Mouse (Mus musculus): ENCODE results near the gene Ttyh3. TPM values are rescaled to one million over a fixed set of nuclear protein-coding genes. Genes with fewer than 3 reads are reported as not detected.

Gene Ttyh3
- polyA plus RNA-seq, 1 experiment from 2014 or later: 83.3 TPM

DNA sequence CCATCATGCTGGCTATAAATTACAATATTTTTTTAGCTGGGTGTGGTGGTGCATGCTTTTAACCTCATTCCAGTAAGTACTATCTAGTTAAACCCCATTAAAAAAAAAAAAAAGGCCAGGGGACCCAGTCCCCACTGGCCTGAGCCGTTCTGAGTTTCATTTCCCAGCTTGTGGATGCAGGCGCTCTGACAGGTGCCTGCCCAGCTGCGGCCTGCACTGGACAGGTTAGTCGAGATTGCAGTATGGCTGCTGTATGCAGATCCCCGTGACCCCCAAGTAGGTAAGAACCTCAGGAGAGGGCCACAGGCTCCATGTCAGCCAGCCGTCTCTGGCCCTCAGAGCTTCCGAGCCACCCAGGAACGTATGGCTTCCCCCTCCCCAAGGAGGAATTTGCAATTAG lies 12.6 kb upstream of the Ttyh3 start:
- Histone ChIP-seq H3K9ac (ENCODE audit: low read length) (no peak overlapping the region), H3K36me3 (ENCODE audit: control insufficient read depth, insufficient read depth, low read length) (no peaks in the 10 kb centered on the region), H3K4me3 (ENCODE audit: low read depth, low read length) (no peak overlapping the region), H3K9me3 (ENCODE audit: control insufficient read depth, low read length) (no peaks in the 10 kb centered on the region), H3K27me3 (ENCODE audit: control insufficient read depth, insufficient read depth, low read length) (no peaks in the 10 kb centered on the region), H3K27ac (ENCODE audit: low read depth, low read length) (peak overlapping the region; percentile 41; the same call in 1 of the 2 replicates), H3K4me2 (ENCODE audit: low read depth, low read length, severe bottlenecking) (no peak overlapping the region), H3K4me1 (replicated peaks; ENCODE audit: control insufficient read depth, insufficient read depth, low read length) (peaks cover 15% of the 10 kb centered on the region; the same call in 1 of the 2 replicates)
- DNase-seq (ENCODE audit: low spot score) (no peak), ATAC-seq (replicated peaks; ENCODE audit: low FRiP score) (no peak)
- WGBS: 71% methylated on average over 8 of the region's 8 CpGs

DNA sequence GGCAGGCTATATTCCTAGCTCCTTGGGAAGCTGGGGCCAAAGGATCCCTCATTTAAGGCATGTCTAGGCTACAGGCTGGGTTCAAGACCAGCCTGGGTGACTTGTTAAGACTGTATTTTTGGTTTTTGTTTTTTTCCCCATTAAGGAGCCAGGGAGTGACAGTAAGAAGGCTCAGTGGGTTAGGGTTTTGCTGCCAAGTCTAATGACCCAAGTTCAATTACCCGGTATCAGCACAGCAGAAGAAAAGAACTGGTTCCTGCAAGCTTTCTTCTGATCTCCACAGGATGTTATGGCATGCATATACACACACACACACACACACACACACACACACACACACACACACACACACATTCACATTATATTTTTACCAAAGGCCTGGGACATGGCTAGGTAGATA lies 11.6 kb upstream of the Ttyh3 start:
- H3K36me3 ChIP-seq (ENCODE audit: control insufficient read depth, insufficient read depth, low read length): no peaks in the 10 kb centered on the region
- no peak for ATAC-seq (replicated peaks; ENCODE audit: low FRiP score)
- no peak for DNase-seq (ENCODE audit: low spot score)
- H3K4me1 ChIP-seq (replicated peaks; ENCODE audit: control insufficient read depth, insufficient read depth, low read length): peaks cover 15% of the 10 kb centered on the region; the same call in 1 of the 2 replicates
- WGBS: 63% methylated on average over 1 of the region's 1 CpGs
- H3K4me2 ChIP-seq (ENCODE audit: low read depth, low read length, severe bottlenecking): 0 out of 2 replicates have a peak overlapping the region, but pooled peaks have one; percentile 11
- no peaks in the 10 kb centered on the region for H3K9me3 ChIP-seq (ENCODE audit: control insufficient read depth, low read length)
- no peaks in the 10 kb centered on the region for H3K27me3 ChIP-seq (ENCODE audit: control insufficient read depth, insufficient read depth, low read length)
- no peak overlapping the region; the same call in 1 of the 2 replicates for H3K9ac ChIP-seq (ENCODE audit: low read length)
- H3K27ac ChIP-seq (ENCODE audit: low read depth, low read length): peak overlapping the region; percentile 91
- no peak overlapping the region for H3K4me3 ChIP-seq (ENCODE audit: low read depth, low read length)

DNA sequence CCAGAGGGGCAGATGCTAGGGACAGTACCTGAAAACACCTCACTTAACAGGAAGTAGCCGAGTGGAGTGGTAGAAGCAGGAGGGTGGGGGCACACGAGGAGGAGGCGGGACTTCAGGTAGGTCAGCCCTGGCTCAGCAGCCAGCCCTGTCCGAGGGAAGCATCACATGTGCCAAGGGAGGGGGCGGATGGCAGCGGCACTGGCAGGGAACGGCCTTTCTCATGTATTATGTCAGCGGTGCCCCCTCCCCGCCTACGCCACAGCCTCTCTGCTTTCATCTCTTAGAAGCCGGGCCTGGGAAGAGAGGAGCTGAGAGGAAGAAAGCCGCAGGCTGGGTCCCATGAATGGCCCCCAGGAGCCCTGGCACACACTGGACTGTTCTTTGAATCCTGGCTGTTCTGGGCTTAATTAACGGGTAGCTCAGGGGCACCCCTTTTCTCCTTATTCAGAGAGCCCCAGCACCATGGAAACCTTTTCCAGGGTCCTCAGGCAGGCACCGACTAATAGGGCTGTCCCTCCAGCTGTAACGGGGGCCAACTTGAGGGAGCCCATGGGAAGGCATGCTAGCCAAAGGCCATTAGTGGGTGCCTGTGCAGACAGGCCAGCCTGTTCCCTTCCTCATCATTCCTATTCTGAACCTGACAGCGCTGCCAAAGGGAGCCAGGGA lies 10.9 kb upstream of the Ttyh3 start:
- no peaks in the 10 kb centered on the region for H3K36me3 ChIP-seq (ENCODE audit: control insufficient read depth, insufficient read depth, low read length)
- ATAC-seq (replicated peaks; ENCODE audit: low FRiP score) (peak; percentile 92), DNase-seq (ENCODE audit: low spot score) (peak; percentile 90)
- H3K9ac ChIP-seq (ENCODE audit: low read length): peak overlapping the region; percentile 12; the same call in 1 of the 2 replicates
- H3K4me2 ChIP-seq (ENCODE audit: low read depth, low read length, severe bottlenecking): 0 out of 2 replicates have a peak overlapping the region, but pooled peaks have one; percentile 11
- H3K27ac ChIP-seq (ENCODE audit: low read depth, low read length): peak overlapping the region; percentile 91
- H3K9me3 ChIP-seq (ENCODE audit: control insufficient read depth, low read length): no peaks in the 10 kb centered on the region
- H3K4me1 ChIP-seq (replicated peaks; ENCODE audit: control insufficient read depth, insufficient read depth, low read length): peaks cover 15% of the 10 kb centered on the region; the same call in 1 of the 2 replicates
- WGBS: 13% methylated on average over 16 of the region's 16 CpGs
- H3K27me3 ChIP-seq (ENCODE audit: control insufficient read depth, insufficient read depth, low read length): no peaks in the 10 kb centered on the region
- no peak overlapping the region for H3K4me3 ChIP-seq (ENCODE audit: low read depth, low read length)

DNA sequence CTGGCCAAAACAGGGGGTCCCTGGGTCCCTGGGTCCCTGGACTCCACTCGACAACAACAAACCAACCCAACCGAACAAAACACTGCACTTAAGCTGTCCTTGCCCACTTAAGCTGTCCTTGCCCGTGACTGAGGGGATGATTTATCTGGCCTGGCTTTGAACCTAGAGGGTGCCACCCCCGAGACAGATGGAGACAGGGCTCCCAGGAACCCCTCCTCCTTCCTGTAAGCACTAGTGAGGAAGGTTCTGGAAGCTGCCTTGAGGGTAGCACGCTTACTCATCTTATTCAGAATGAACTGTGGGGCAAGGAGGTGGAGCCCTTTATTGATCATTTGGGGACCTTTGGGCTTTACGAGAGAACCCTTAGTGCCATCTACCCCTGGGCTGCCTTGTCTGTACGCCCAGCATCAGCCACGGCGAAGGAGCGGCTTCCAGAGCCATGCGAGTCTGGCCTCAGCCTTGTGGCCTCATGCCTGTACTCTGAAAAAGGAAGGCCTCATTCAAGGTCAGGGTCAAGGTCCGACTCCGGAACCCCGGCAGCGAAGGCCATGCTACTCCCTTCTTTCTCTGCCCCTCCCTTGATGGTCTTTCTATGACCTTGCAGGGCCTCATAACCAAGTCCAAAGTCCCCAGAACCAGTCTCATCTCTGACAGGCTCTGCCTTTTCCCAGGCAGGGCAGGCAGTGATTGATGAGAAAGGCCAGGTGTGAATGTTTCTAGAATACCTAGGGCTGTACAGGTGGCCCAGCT lies 5.4 kb upstream of the Ttyh3 start:
- Histone ChIP-seq H3K9me3 (ENCODE audit: control insufficient read depth, low read length) (no peaks in the 10 kb centered on the region), H3K36me3 (ENCODE audit: control insufficient read depth, insufficient read depth, low read length) (no peaks in the 10 kb centered on the region), H3K27me3 (ENCODE audit: control insufficient read depth, insufficient read depth, low read length) (no peaks in the 10 kb centered on the region), H3K4me3 (ENCODE audit: low read depth, low read length) (no peak overlapping the region), H3K4me1 (replicated peaks; ENCODE audit: control insufficient read depth, insufficient read depth, low read length) (peaks cover 5% of the 10 kb centered on the region; the same call in 1 of the 2 replicates), H3K4me2 (ENCODE audit: low read depth, low read length, severe bottlenecking) (no peak overlapping the region), H3K27ac (ENCODE audit: low read depth, low read length) (no peak overlapping the region), H3K9ac (ENCODE audit: low read length) (no peak overlapping the region)
- ATAC-seq (replicated peaks; ENCODE audit: low FRiP score): no peak
- 87% methylated on average over 15 of the region's 15 CpGs for WGBS
- no peak for DNase-seq (ENCODE audit: low spot score)

DNA sequence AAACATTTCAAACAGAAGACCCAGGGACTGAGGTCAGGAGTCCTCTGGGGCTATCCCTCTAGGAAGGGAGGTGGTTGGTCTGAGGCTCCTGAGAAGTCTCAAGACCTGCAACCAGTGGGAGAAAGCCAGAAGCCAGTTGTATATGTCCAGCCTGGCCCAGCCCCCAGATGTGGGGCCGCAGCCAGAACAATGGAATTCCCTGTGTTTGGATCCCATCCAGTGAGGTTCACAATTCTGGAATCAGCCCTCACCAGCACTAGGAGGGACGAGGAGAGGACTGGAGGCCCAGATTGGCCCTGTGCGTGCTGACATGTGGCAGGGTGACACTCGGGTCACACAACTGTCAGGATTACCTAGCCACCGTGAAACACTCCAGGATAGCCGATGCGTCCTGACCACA lies 3.8 kb upstream of the Ttyh3 start:
- Histone ChIP-seq H3K36me3 (ENCODE audit: control insufficient read depth, insufficient read depth, low read length) (no peaks in the 10 kb centered on the region), H3K27me3 (ENCODE audit: control insufficient read depth, insufficient read depth, low read length) (no peaks in the 10 kb centered on the region), H3K9ac (ENCODE audit: low read length) (no peak overlapping the region), H3K4me1 (replicated peaks; ENCODE audit: control insufficient read depth, insufficient read depth, low read length) (peaks cover 4% of the 10 kb centered on the region; the same call in 1 of the 2 replicates), H3K9me3 (ENCODE audit: control insufficient read depth, low read length) (no peaks in the 10 kb centered on the region), H3K4me3 (ENCODE audit: low read depth, low read length) (no peak overlapping the region), H3K4me2 (ENCODE audit: low read depth, low read length, severe bottlenecking) (no peak overlapping the region), H3K27ac (ENCODE audit: low read depth, low read length) (no peak overlapping the region)
- DNase-seq (ENCODE audit: low spot score) (no peak), ATAC-seq (replicated peaks; ENCODE audit: low FRiP score) (no peak)
- 82% methylated on average over 7 of the region's 7 CpGs for WGBS

DNA sequence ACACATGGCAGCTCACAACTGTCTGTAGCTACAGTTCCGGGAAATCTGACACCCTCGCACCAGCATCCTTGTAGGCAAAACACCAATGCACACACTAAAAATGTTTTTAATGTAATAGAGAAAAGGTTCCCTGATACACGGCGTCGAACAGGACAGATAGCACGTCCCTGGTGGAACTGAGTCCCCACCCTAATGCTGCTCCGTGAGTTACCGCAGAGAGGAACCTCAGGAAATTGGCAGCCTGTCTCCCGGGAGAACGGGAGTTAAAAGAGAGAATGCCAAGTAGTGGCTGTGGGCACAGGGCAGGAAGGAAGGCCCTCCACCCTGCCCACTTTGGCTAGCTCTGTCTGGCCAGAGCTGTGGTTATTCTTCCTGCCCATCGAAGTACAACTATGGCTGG lies 2.4 kb upstream of the Ttyh3 start:
- H3K4me2 ChIP-seq (ENCODE audit: low read depth, low read length, severe bottlenecking): no peak overlapping the region
- DNase-seq (ENCODE audit: low spot score) (no peak), ATAC-seq (replicated peaks; ENCODE audit: low FRiP score) (no peak)
- no peaks in the 10 kb centered on the region for H3K9me3 ChIP-seq (ENCODE audit: control insufficient read depth, low read length)
- H3K4me1 ChIP-seq (replicated peaks; ENCODE audit: control insufficient read depth, insufficient read depth, low read length): peaks cover 10% of the 10 kb centered on the region
- no peaks in the 10 kb centered on the region for H3K27me3 ChIP-seq (ENCODE audit: control insufficient read depth, insufficient read depth, low read length)
- H3K4me3 ChIP-seq (ENCODE audit: low read depth, low read length): no peak overlapping the region
- no peak overlapping the region for H3K27ac ChIP-seq (ENCODE audit: low read depth, low read length)
- no peak overlapping the region for H3K9ac ChIP-seq (ENCODE audit: low read length)
- 88% methylated on average over 11 of the region's 11 CpGs for WGBS
- no peaks in the 10 kb centered on the region for H3K36me3 ChIP-seq (ENCODE audit: control insufficient read depth, insufficient read depth, low read length)

DNA sequence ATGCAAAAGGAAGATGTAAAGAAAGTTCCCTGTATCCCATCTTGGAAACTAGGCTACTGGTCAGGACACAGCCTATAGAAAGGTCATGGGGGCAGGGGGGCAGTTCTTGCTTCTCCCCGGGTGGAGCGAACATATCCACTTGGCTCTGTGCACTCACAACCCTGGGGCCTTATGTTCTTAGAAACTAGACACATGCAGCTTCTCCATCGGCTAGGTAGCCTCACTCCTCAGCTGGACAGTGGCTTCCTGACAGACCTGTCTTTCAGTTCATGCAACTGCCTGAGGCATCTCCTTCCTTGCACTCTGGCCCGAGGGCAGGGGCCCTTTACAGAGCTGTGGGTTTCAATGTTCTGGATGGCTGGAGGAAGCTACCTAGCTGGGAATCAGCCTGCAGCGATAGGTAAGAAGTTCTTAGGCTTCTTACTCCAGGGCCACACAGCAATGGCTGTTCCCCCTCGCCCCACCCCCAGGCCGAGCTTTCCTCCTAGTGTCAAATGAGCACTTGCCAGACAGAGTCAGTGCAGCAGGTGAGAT lies 1.1 kb upstream of the Ttyh3 start:
- WGBS: 57% methylated on average over 7 of the region's 7 CpGs
- Histone ChIP-seq H3K27ac (ENCODE audit: low read depth, low read length) (peak overlapping the region; percentile 46), H3K4me3 (ENCODE audit: low read depth, low read length) (no peak overlapping the region), H3K27me3 (ENCODE audit: control insufficient read depth, insufficient read depth, low read length) (no peaks in the 10 kb centered on the region), H3K4me2 (ENCODE audit: low read depth, low read length, severe bottlenecking) (peak overlapping the region; percentile 53; the same call in 1 of the 2 replicates), H3K36me3 (ENCODE audit: control insufficient read depth, insufficient read depth, low read length) (no peaks in the 10 kb centered on the region; the same call in 1 of the 2 replicates), H3K4me1 (replicated peaks; ENCODE audit: control insufficient read depth, insufficient read depth, low read length) (peaks cover 18% of the 10 kb centered on the region), H3K9ac (ENCODE audit: low read length) (peak overlapping the region; percentile 51; the same call in 1 of the 2 replicates), H3K9me3 (ENCODE audit: control insufficient read depth, low read length) (no peaks in the 10 kb centered on the region)
- no peak for DNase-seq (ENCODE audit: low spot score)
- ATAC-seq (replicated peaks; ENCODE audit: low FRiP score): no peak

- peak; percentile 100 for DNase-seq (ENCODE audit: low spot score)
- no peaks in the 10 kb centered on the region for H3K9me3 ChIP-seq (ENCODE audit: control insufficient read depth, low read length)
- ATAC-seq (replicated peaks; ENCODE audit: low FRiP score): peak; percentile 94
- H3K4me2 ChIP-seq (ENCODE audit: low read depth, low read length, severe bottlenecking): peak overlapping the region; percentile 53
- H3K27ac ChIP-seq (ENCODE audit: low read depth, low read length): peak overlapping the region; percentile 46
- H3K4me3 ChIP-seq (ENCODE audit: low read depth, low read length): peak overlapping the region; percentile 97
- peaks cover 3% of the 10 kb centered on the region; the same call in 1 of the 2 replicates for H3K36me3 ChIP-seq (ENCODE audit: control insufficient read depth, insufficient read depth, low read length)
- peaks cover 18% of the 10 kb centered on the region for H3K4me1 ChIP-seq (replicated peaks; ENCODE audit: control insufficient read depth, insufficient read depth, low read length)
- peak overlapping the region; percentile 51 for H3K9ac ChIP-seq (ENCODE audit: low read length)
- 4% methylated on average over 26 of the region's 26 CpGs for WGBS
- H3K27me3 ChIP-seq (ENCODE audit: control insufficient read depth, insufficient read depth, low read length): no peaks in the 10 kb centered on the region
These were observed 353 bp upstream of the Ttyh3 start for GRCm38 (mm10) chr5:140649101-140649667.
